Mouse (Mus musculus) forebrain, embryonic 11.5 days (tissue): ENCODE measurements around the gene Gsk3a. TPM values are rescaled to one million over a fixed set of nuclear protein-coding genes. Genes with fewer than 3 reads are reported as not detected.
A peak's percentile ranks its signal among the peaks of the same experiment; 100 is the strongest.

Source experiments
- ATAC-seq: fragments of 200-750 bp; cut with Nextera tagmentation; replicated peaks from 2 replicates; pipeline ENCODE4 v1.8.0; 2017; ENCODE audit warnings: moderate TSS enrichment; ENCODE audit not compliant: low FRiP score
- DNase-seq: peaks from one replicate; pipeline ENCODE4 v3.0.0-alpha.2; 2017; ENCODE audit warnings: low spot score
- H3K27ac ChIP-seq: fragments of 300-500 bp; sonication (generic); 2 replicates; pipeline ENCODE4 v1.5.1; 2014; ENCODE audit warnings: low read depth, low read length
- H3K27me3 ChIP-seq: fragments of 300-500 bp; sonication (generic); 2 replicates; pipeline ENCODE4 v1.6.1; 2014; ENCODE audit warnings: mild to moderate bottlenecking, low read length, mixed read lengths; ENCODE audit not compliant: control insufficient read depth, insufficient read depth
- H3K36me3 ChIP-seq: fragments of 300-500 bp; sonication (generic); 2 replicates; pipeline ENCODE4 v1.6.1; 2014; ENCODE audit warnings: mild to moderate bottlenecking, low read length, moderate library complexity, mixed read lengths; ENCODE audit not compliant: control insufficient read depth, insufficient read depth
- H3K4me1 ChIP-seq: fragments of 300-500 bp; sonication (generic); replicated peaks from 2 replicates; pipeline ENCODE4 v1.6.1; 2014; ENCODE audit warnings: low read length, mixed read lengths; ENCODE audit not compliant: control insufficient read depth, insufficient read depth
- H3K4me2 ChIP-seq: fragments of 300-500 bp; sonication (generic); 2 replicates; pipeline ENCODE4 v1.6.1; 2014; ENCODE audit warnings: low read depth, mild to moderate bottlenecking, low read length, moderate library complexity, mixed read lengths; ENCODE audit not compliant: severe bottlenecking
- H3K4me3 ChIP-seq: fragments of 300-500 bp; sonication (generic); 2 replicates; pipeline ENCODE4 v1.5.1; 2014; ENCODE audit warnings: low read depth, low read length
- H3K9ac ChIP-seq: fragments of 300-500 bp; sonication (generic); 2 replicates; pipeline ENCODE4 v1.6.1; 2014; ENCODE audit warnings: low read length
- H3K9me3 ChIP-seq: fragments of 300-500 bp; sonication (generic); 2 replicates; pipeline ENCODE4 v1.6.1; 2016; ENCODE audit warnings: low read length, mixed read lengths; ENCODE audit not compliant: control insufficient read depth
- WGBS: fragments of 180-500 bp; shearing (Covaris S2); extraction: QIAGEN DNeasy Blood & Tissue Kit; methylation state at CpG from one replicate; pipeline ENCODE4 v1.1.7; 2014; 5-methylcytosine and 5-hydroxymethylcytosine counted together
- polyA plus RNA-seq: library from polyadenylated mRNA; unstranded; fragments of >200 nt; fragmentation: Nextera tagmentation; extraction: Ambion mirVana; gene quantifications from 2 replicates; pipeline ENCODE4 v1.2.1, GENCODE M21; 2014

Gene Gsk3a
- polyA plus RNA-seq, 1 experiment from 2014 or later = 14.0 TPM

DNA sequence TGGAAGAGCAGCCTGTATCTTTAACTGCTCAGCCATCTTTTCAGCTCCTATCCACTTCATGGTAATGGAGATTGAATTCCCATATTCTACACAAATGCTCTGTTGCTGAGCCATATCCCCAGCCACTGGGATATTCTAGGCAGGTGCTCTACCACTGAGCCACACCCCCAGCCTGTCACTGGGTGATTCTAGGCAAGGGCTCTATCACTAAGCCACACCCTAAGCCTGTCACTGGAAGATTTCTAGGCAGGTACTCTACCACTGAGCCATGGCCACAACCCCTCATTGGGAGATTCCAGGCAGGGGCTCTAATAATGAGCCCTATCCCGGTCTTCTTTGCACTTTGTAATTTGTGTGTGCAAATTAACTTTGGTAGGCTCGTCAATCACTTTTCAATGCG, 42.5 kb downstream of the Gsk3a start:
- no peak for DNase-seq
- H3K4me3 ChIP-seq = no peak overlapping the region
- H3K9me3 ChIP-seq = no peaks in the 10 kb centered on the region
- no peaks in the 10 kb centered on the region for H3K36me3 ChIP-seq
- no peaks in the 10 kb centered on the region for H3K27me3 ChIP-seq
- no peaks in the 10 kb centered on the region for H3K4me1 ChIP-seq
- no peak overlapping the region for H3K9ac ChIP-seq
- no peak for ATAC-seq
- H3K4me2 ChIP-seq = no peak overlapping the region
- H3K27ac ChIP-seq = no peak overlapping the region
- 77% methylated on average over 3 of the region's 3 CpGs for WGBS

DNA sequence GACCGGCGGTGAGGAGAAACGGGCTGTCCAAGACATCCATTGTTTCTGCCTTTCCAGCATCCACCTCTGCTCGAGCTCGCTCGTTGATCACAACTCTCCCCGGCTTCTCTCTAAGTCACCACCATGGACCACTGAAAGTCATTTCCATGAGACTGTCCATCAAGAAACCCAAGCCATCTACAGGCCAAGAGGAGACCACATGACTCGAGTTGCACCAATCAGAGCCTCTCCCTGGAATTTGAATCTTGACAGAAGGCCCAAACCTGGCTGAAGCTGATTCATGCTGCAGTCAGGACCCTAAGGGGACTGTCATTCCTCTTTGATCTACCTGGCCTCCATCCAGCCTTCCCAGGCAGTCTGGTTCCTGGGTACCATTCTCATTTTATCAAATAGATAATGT, 45.5 kb downstream of the Gsk3a start:
- Histone ChIP-seq H3K9ac (no peak overlapping the region), H3K9me3 (no peaks in the 10 kb centered on the region), H3K4me2 (no peak overlapping the region), H3K4me3 (no peak overlapping the region), H3K4me1 (no peaks in the 10 kb centered on the region), H3K27ac (no peak overlapping the region), H3K36me3 (no peaks in the 10 kb centered on the region), H3K27me3 (no peaks in the 10 kb centered on the region)
- WGBS = 80% methylated on average over 8 of the region's 8 CpGs
- ATAC-seq (no peak), DNase-seq (no peak)

DNA sequence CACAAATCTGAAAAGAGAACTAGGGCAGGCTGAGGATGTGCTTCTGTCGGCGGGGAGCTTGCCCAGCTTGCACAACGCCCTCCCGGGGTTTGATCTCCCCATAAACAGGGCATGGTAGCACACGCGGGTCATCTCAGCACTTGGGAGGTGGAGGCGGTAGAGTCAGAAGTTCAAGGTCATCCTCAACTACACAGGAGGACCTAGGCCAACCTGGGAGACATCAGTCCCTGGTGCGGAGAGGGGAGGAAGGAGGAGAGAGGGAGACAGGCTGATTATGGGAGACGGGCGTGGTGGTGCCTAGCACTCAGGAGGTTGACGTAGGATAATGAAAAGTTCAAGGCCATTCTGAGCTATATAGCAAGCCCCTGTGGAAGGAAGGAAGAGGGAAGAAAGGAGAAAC, 46.8 kb downstream of the Gsk3a start:
- Histone ChIP-seq H3K4me3 (no peak overlapping the region), H3K9ac (no peak overlapping the region), H3K4me1 (no peaks in the 10 kb centered on the region), H3K36me3 (no peaks in the 10 kb centered on the region), H3K27me3 (no peaks in the 10 kb centered on the region), H3K4me2 (no peak overlapping the region), H3K9me3 (no peaks in the 10 kb centered on the region), H3K27ac (no peak overlapping the region)
- 91% methylated on average over 11 of the region's 11 CpGs for WGBS
- no peak for DNase-seq
- ATAC-seq = no peak

DNA sequence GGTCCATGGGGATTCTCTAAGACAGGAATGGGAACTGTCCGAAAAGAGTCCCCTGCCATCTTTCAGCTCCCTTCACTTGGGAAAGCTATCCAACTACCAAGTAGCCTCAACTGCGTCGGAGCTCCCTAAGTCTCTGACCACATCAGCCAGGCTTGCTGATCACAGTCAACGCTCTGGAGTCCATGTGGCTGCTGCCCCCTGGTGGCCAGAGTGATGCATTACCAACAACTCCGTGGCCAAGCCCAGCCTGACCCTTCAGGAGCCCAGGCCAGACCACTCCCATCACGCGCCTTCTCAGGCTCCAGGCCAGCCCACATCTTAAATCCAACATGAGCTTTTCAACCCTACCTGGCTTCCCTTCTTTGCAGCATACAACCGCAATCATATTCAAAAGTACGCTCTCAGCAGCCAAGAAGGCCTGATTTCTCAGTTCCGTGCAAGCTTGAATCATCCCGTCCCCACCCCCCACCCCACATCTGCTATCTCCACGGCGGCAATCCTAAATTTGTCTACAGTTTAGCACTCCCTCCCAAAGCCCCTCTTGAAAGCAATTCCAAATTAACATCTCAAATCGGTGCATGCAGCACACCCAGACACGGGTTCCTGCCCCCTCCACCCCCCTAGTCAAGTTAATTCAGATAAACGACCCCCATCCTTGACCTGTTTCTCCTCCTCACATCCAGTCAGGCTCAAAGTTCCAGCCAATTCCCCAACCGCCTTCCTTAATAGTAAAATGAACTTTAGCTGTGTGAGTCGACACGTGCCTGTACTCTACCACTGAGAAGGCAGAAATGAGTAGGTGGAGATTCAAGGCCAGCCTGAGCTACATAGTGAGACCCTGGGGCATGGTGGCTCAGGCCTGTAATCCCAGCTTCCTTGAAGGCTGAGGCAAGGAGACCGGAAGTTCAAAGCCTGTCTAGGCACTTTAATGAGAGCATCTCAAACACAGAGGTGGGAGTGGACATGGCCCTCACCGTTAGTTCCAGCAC, 49.7 kb downstream of the Gsk3a start:
- Histone ChIP-seq H3K4me1 (no peaks in the 10 kb centered on the region), H3K4me2 (no peak overlapping the region), H3K9me3 (no peaks in the 10 kb centered on the region), H3K27me3 (peaks cover under 1% of the 10 kb centered on the region), H3K27ac (no peak overlapping the region), H3K9ac (no peak overlapping the region), H3K4me3 (no peak overlapping the region), H3K36me3 (no peaks in the 10 kb centered on the region)
- peak; percentile 85 for ATAC-seq
- DNase-seq = peak; percentile 95
- WGBS = 29% methylated on average over 21 of the region's 21 CpGs

DNA sequence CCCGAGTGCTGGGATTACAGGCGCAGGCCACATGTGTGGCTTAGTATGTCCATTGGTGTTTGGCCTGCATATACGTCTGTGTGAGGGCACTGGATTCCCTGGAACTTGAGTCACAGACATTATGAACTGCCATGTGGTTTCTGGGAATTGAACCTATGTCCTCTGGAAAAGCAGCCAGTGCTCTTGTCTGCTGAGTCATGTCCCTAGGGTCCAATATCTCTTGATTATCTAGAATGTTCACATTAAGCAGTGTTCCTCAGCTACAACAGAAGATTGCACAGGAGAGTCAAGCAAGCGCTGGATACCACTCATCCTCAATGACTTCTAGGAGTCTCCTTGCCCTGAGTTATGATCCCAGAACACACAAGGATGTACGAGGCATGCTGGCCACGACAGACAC, 53.6 kb downstream of the Gsk3a start:
- Histone ChIP-seq H3K4me3 (no peak overlapping the region), H3K27ac (no peak overlapping the region), H3K9ac (no peak overlapping the region), H3K27me3 (peaks cover 26% of the 10 kb centered on the region), H3K4me1 (no peaks in the 10 kb centered on the region), H3K36me3 (no peaks in the 10 kb centered on the region), H3K4me2 (no peak overlapping the region), H3K9me3 (no peaks in the 10 kb centered on the region)
- WGBS = 83% methylated on average over 6 of the region's 6 CpGs
- no peak for DNase-seq
- ATAC-seq = no peak

DNA sequence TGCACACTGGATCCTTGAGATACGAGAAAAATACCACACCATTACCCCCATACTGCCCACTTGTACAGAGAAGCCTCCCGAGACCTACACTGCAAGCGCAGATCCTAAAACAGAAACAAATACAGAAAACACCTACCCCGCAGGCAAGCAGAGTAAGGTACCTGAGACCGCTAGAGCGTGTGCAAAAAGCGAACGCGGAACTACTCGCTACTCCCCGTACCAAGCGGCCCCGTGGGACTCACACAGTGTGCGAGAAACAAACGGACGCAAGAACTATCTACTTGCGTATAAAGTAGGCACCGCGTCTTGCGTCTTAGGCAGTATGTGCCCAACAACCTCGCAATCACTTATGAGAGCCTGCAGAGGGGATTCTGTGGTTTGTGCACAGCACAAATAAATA, 55.8 kb downstream of the Gsk3a start:
- Histone ChIP-seq H3K4me2 (peak overlapping the region; percentile 26), H3K36me3 (no peaks in the 10 kb centered on the region), H3K4me1 (no peaks in the 10 kb centered on the region; the same call in 1 of the 2 replicates), H3K27me3 (peaks cover 39% of the 10 kb centered on the region), H3K9me3 (no peaks in the 10 kb centered on the region), H3K27ac (no peak overlapping the region), H3K9ac (no peak overlapping the region), H3K4me3 (peak overlapping the region; percentile 5; the same call in 1 of the 2 replicates)
- ATAC-seq (no peak), DNase-seq (no peak)
- WGBS = 4% methylated on average over 21 of the region's 21 CpGs

DNA sequence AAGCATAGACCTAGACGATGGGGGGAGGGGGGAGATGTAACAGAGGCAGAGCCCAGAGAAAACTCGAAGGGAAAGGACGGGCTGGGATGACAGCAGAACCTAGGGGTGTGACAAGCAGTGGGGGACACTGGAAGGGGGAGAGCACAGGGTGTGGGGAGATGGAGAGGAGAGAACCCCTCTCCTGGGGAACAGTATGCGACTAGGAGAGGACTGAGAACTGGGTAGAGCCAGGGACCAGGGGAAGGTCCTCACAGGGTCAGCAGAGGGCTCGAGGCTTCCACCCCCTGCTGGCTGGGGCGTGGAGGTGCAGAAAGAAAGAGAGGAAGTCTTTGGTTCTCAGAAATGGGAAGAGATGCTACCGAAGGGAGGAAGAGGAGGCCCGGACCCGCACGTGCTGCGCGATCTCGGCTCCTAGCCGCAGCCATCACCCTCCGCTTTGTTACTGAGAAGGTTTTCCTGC, 56.3 kb downstream of the Gsk3a start:
- H3K4me3 ChIP-seq = peak overlapping the region; percentile 5; the same call in 1 of the 2 replicates
- no peak overlapping the region for H3K27ac ChIP-seq
- peak overlapping the region; percentile 26 for H3K4me2 ChIP-seq
- H3K36me3 ChIP-seq = no peaks in the 10 kb centered on the region
- WGBS = 1% methylated on average over 15 of the region's 15 CpGs
- H3K9ac ChIP-seq = no peak overlapping the region
- H3K4me1 ChIP-seq = no peaks in the 10 kb centered on the region; the same call in 1 of the 2 replicates
- H3K9me3 ChIP-seq = no peaks in the 10 kb centered on the region
- H3K27me3 ChIP-seq = peaks cover 39% of the 10 kb centered on the region
- ATAC-seq = no peak
- DNase-seq = peak; percentile 70

DNA sequence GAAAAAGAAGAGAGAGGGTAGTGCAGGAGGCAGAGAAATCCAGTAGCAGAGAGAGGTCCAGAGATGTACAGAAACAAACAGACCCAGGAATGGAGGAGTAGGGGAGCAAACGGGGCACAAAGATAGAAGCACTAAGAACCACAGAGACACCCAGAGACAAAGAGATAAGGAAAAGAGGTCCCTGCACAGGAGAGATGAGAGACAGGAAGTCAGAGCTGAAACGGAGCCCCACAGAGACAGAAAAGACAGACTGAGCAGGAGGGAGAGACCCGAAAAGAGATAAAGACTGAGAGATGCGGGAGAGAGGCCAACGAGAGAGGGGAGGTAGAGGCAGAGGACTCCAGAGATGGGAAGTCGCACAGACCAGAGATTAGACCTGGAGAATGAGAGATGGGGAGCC, 57.1 kb downstream of the Gsk3a start:
- H3K4me3 ChIP-seq = no peak overlapping the region
- no peak overlapping the region for H3K9ac ChIP-seq
- H3K27me3 ChIP-seq = peaks cover 39% of the 10 kb centered on the region
- ATAC-seq = no peak
- no peak overlapping the region for H3K27ac ChIP-seq
- DNase-seq = no peak
- no peaks in the 10 kb centered on the region for H3K36me3 ChIP-seq
- H3K4me2 ChIP-seq = peak overlapping the region; percentile 79; the same call in 1 of the 2 replicates
- H3K4me1 ChIP-seq = no peaks in the 10 kb centered on the region; the same call in 1 of the 2 replicates
- H3K9me3 ChIP-seq = no peaks in the 10 kb centered on the region
- 2% methylated on average over 6 of the region's 6 CpGs for WGBS
